14 mouse cellular contexts compared by ENCODE assay signal in the genomic region with DNA sequence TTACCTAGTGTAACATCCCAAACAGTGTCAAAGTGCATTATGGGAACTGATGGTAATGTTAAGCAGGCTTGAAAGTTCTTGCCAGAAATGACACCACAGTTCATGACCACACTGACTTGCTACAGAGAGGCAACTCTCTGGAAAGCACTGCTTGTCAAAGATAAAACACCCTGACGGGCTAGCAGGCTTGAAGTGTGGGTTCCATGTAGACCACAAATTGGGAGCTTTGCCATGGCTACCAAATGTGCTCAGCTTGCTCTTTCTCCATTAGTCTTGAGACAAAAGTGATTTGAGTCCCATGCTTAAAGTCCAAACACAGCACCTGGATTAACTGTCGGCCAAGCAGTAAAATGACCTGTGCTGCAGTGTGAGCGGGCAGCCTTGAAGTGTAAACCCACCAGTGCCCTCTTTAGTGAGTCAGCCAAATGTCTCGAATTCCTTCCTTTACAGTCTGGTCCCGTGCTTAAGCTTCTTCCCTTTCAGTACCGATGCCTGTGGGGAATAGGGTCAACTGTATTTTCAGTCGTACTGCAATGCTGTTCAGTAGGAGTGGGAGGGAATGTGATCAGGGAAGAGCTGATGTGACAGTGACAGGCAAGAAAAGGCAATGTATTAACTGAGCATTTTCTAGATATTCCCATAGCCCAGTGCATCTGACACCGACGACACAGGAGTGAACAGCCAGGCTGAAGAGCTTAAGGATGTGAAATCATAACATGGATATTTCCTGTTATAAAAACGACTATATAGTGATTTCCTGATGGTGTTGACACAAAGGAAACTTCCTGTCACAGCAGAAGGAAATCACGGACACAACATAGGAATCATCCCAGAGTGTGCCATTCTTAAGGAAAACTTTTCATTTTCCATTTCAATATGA.
DNase-seq lines count a peak whose midpoint lies in the region; ATAC-seq lines count a peak whose summit lies in the region.
"Had no signal": no experiment of that assay in that cellular context is flagged by ENCODE, and none has a peak within 500 bp of the region (broad histone marks: within the 10 kb centered on the region; RNA-seq: fewer than 3 reads in every experiment).

No protein-coding gene starts in this region.

- no peaks in the 10 kb centered on the region for H3K27me3 ChIP-seq in heart, embryonic 11.5 days (ENCODE audit: control insufficient read depth, insufficient read depth, low read length)
- H3K27me3 ChIP-seq in liver, embryonic 15.5 days, result no peaks in the 10 kb centered on the region
- no peaks in the 10 kb centered on the region for H3K27me3 ChIP-seq in liver, embryonic 12.5 days (replicated peaks)
- no peaks in the 10 kb centered on the region for H3K27me3 ChIP-seq in embryonic facial prominence, embryonic 15.5 days
- H3K27me3 ChIP-seq: forebrain, embryonic 15.5 days; midbrain, embryonic 12.5 days; neural tube, embryonic 12.5 days had no signal

- H3K9me3 ChIP-seq in heart, embryonic 11.5 days (replicated peaks; ENCODE audit: control insufficient read depth, low read length), result no peaks in the 10 kb centered on the region
- H3K9me3 ChIP-seq in liver, embryonic 15.5 days (replicated peaks), result no peaks in the 10 kb centered on the region
- H3K9me3 ChIP-seq in liver, embryonic 12.5 days (replicated peaks), result no peaks in the 10 kb centered on the region
- H3K9me3 ChIP-seq in embryonic facial prominence, embryonic 15.5 days (replicated peaks), result no peaks in the 10 kb centered on the region
- H3K9me3 ChIP-seq: forebrain, embryonic 15.5 days; midbrain, embryonic 12.5 days; neural tube, embryonic 12.5 days had no signal

- 0 out of 2 replicates have a peak, but pooled peaks have one; percentile 10 for ATAC-seq in heart, embryonic 11.5 days (replicated peaks; ENCODE audit: insufficient number of reproducible peaks, low FRiP score, low TSS enrichment)
- ATAC-seq in liver, embryonic 15.5 days (ENCODE audit: insufficient read depth), result 0 out of 2 replicates have a peak, but pooled peaks have one; percentile 9
- ATAC-seq in liver, embryonic 12.5 days, result no peak
- ATAC-seq in embryonic facial prominence, embryonic 15.5 days (ENCODE audit: insufficient number of reproducible peaks, low FRiP score, low TSS enrichment, low read depth), result no peak
- peak; percentile 98 for ATAC-seq in megakaryocyte progenitor cell, adult 5-6 weeks (replicated peaks; ENCODE audit: poor library complexity)
- ATAC-seq: forebrain, embryonic 15.5 days had no signal

- no peak overlapping the region for H3K9ac ChIP-seq in heart, embryonic 11.5 days (ENCODE audit: low read depth, low read length)
- H3K9ac ChIP-seq in liver, embryonic 15.5 days, result no peak overlapping the region
- no peak overlapping the region for H3K9ac ChIP-seq in liver, embryonic 12.5 days
- H3K9ac ChIP-seq in embryonic facial prominence, embryonic 15.5 days, result no peak overlapping the region
- H3K9ac ChIP-seq: forebrain, embryonic 15.5 days; midbrain, embryonic 12.5 days; neural tube, embryonic 12.5 days had no signal

- H3K27ac ChIP-seq in heart, embryonic 11.5 days (ENCODE audit: low read depth, low read length), result no peak overlapping the region
- H3K27ac ChIP-seq in liver, embryonic 15.5 days (replicated peaks), result no peak overlapping the region
- H3K27ac ChIP-seq in liver, embryonic 12.5 days, result no peak overlapping the region
- H3K27ac ChIP-seq in embryonic facial prominence, embryonic 15.5 days (replicated peaks), result peak overlapping the region; percentile 51; the same call in 1 of the 2 replicates
- H3K27ac ChIP-seq: forebrain, embryonic 15.5 days; layer of hippocampus, adult 2 months; midbrain, embryonic 12.5 days; neural tube, embryonic 12.5 days had no signal

- no peaks in the 10 kb centered on the region for H3K36me3 ChIP-seq in heart, embryonic 11.5 days (ENCODE audit: control insufficient read depth, insufficient read depth, low read length)
- H3K36me3 ChIP-seq in liver, embryonic 15.5 days (replicated peaks), result no peaks in the 10 kb centered on the region
- no peaks in the 10 kb centered on the region for H3K36me3 ChIP-seq in liver, embryonic 12.5 days
- no peaks in the 10 kb centered on the region for H3K36me3 ChIP-seq in embryonic facial prominence, embryonic 15.5 days
- H3K36me3 ChIP-seq: forebrain, embryonic 15.5 days; midbrain, embryonic 12.5 days; neural tube, embryonic 12.5 days had no signal

- DNase-seq in heart, adult 18-20 months, result no peak
- DNase-seq in ovary, postnatal 36 days (ENCODE audit: low spot score), result no peak
- no peak for DNase-seq in adrenal gland, postnatal 4 days (ENCODE audit: low spot score in 2 of 2)
- DNase-seq: adrenal gland, postnatal 10 days; gastrocnemius, postnatal 14 days had no signal

- 44% methylated on average over 11 of the region's 11 CpGs for WGBS in heart, embryonic 11.5 days (ENCODE audit: insufficient replicate concordance)
- WGBS in liver, embryonic 15.5 days (ENCODE audit: insufficient replicate concordance), result 32% methylated on average over 11 of the region's 11 CpGs
- WGBS in liver, embryonic 12.5 days (ENCODE audit: insufficient replicate concordance), result 43% methylated on average over 11 of the region's 11 CpGs
- WGBS in embryonic facial prominence, embryonic 15.5 days, result 41% methylated on average over 11 of the region's 11 CpGs

- H3K4me1 ChIP-seq in heart, embryonic 11.5 days (ENCODE audit: control insufficient read depth, insufficient read depth, low read length), result no peaks in the 10 kb centered on the region
- H3K4me1 ChIP-seq in liver, embryonic 15.5 days (replicated peaks), result no peaks in the 10 kb centered on the region
- H3K4me1 ChIP-seq in liver, embryonic 12.5 days, result no peaks in the 10 kb centered on the region
- H3K4me1 ChIP-seq in embryonic facial prominence, embryonic 15.5 days, result 0 out of 2 replicates have a peak, but pooled peaks cover 5% of the 10 kb centered on the region
- H3K4me1 ChIP-seq: forebrain, embryonic 15.5 days; neural tube, embryonic 12.5 days had no signal

- no peak overlapping the region for H3K4me2 ChIP-seq in heart, embryonic 11.5 days
- no peak overlapping the region for H3K4me2 ChIP-seq in liver, embryonic 15.5 days
- no peak overlapping the region for H3K4me2 ChIP-seq in liver, embryonic 12.5 days
- H3K4me2 ChIP-seq in embryonic facial prominence, embryonic 15.5 days (replicated peaks), result no peak overlapping the region
- H3K4me2 ChIP-seq: forebrain, embryonic 15.5 days; midbrain, embryonic 12.5 days; neural tube, embryonic 12.5 days had no signal

- no peak overlapping the region for H3K4me3 ChIP-seq in heart, embryonic 11.5 days (ENCODE audit: low read depth, low read length)
- no peak overlapping the region for H3K4me3 ChIP-seq in liver, embryonic 15.5 days (replicated peaks)
- no peak overlapping the region for H3K4me3 ChIP-seq in liver, embryonic 12.5 days
- H3K4me3 ChIP-seq in embryonic facial prominence, embryonic 15.5 days (replicated peaks), result no peak overlapping the region
- H3K4me3 ChIP-seq: forebrain, embryonic 15.5 days; layer of hippocampus, adult 2 months; midbrain, embryonic 12.5 days; neural tube, embryonic 12.5 days had no signal

Comparison
In these comparisons a context has a peak if more than half of its experiments do, and no peak if none do; other contexts are left out.
1. ATAC-seq: peak in heart, embryonic 11.5 days (single experiment), liver, embryonic 15.5 days (single experiment) and megakaryocyte progenitor cell, adult 5-6 weeks (single experiment); none in liver, embryonic 12.5 days (single experiment) and embryonic facial prominence, embryonic 15.5 days (single experiment).